ENCODE assay signal across 9 mouse cellular contexts in genomic region chr17:27960128-27961111, GRCm38 (mm10). TPM values are rescaled to one million over a fixed set of nuclear protein-coding genes. Genes with fewer than 3 reads are reported as not detected.
A peak's percentile ranks its signal among the peaks of the same experiment; 100 is the strongest.
DNase-seq lines count a peak whose midpoint lies in the region; ATAC-seq lines count a peak whose summit lies in the region.
"Had no signal": no experiment of that assay in that cellular context is flagged by ENCODE, and none has a peak within 500 bp of the region (broad histone marks: within the 10 kb centered on the region; RNA-seq: fewer than 3 reads in every experiment).

No protein-coding gene starts in this region.

- peaks cover 14% of the 10 kb centered on the region for H3K4me1 ChIP-seq in embryonic facial prominence, embryonic 14.5 days (ENCODE audit: control insufficient read depth, insufficient read depth, low read length)
- peaks cover 27% of the 10 kb centered on the region for H3K4me1 ChIP-seq in limb, embryonic 13.5 days

- WGBS in embryonic facial prominence, embryonic 14.5 days, result 42% methylated on average over 17 of the region's 21 CpGs
- WGBS in limb, embryonic 13.5 days, result 25% methylated on average over 20 of the region's 21 CpGs

- peak; percentile 35; the same call in 1 of the 2 replicates for ATAC-seq in embryonic facial prominence, embryonic 14.5 days (ENCODE audit: low read depth)
- no peak for ATAC-seq in limb, embryonic 13.5 days (ENCODE audit: low FRiP score, low read depth)

- peak overlapping the region; percentile 67 for H3K27ac ChIP-seq in embryonic facial prominence, embryonic 14.5 days (replicated peaks; ENCODE audit: low read depth, low read length)
- peak overlapping the region; percentile 39; the same call in 1 of the 2 replicates for H3K27ac ChIP-seq in limb, embryonic 13.5 days

- no peaks in the 10 kb centered on the region for H3K36me3 ChIP-seq in embryonic facial prominence, embryonic 14.5 days (ENCODE audit: control insufficient read depth, insufficient read depth, low read length)
- no peaks in the 10 kb centered on the region for H3K36me3 ChIP-seq in limb, embryonic 13.5 days

- H3K4me2 ChIP-seq in embryonic facial prominence, embryonic 14.5 days (ENCODE audit: low read depth, low read length), result peak overlapping the region; percentile 25; the same call in 1 of the 2 replicates
- peak overlapping the region; percentile 41 for H3K4me2 ChIP-seq in limb, embryonic 13.5 days (replicated peaks)
- H3K4me2 ChIP-seq: heart, embryonic 11.5 days had no signal

- H3K9me3 ChIP-seq in embryonic facial prominence, embryonic 14.5 days (ENCODE audit: control insufficient read depth, low read length), result no peaks in the 10 kb centered on the region
- no peaks in the 10 kb centered on the region for H3K9me3 ChIP-seq in limb, embryonic 13.5 days

- H3K27me3 ChIP-seq in embryonic facial prominence, embryonic 14.5 days (replicated peaks; ENCODE audit: control insufficient read depth, insufficient read depth, low read length), result no peaks in the 10 kb centered on the region
- H3K27me3 ChIP-seq in limb, embryonic 13.5 days, result no peaks in the 10 kb centered on the region

- no peak overlapping the region for H3K9ac ChIP-seq in embryonic facial prominence, embryonic 14.5 days (ENCODE audit: low read depth, low read length)
- H3K9ac ChIP-seq in limb, embryonic 13.5 days, result peak overlapping the region; percentile 52; the same call in 1 of the 2 replicates

- H3K4me3 ChIP-seq in embryonic facial prominence, embryonic 14.5 days (ENCODE audit: low read depth, low read length), result no peak overlapping the region
- peak overlapping the region; percentile 5; the same call in 1 of the 2 replicates for H3K4me3 ChIP-seq in limb, embryonic 13.5 days

- peak; percentile 47 for DNase-seq in cerebellum, adult 9-10 months
- DNase-seq in cerebellum, adult 11-12 months, result no peak
- peak; percentile 39 to 42 for DNase-seq in kidney, postnatal 36 days
- DNase-seq in kidney, adult 11 months, result no peak
- DNase-seq in embryonic facial prominence, embryonic 14.5 days (ENCODE audit: low spot score), result peak; percentile 79
- DNase-seq in adrenal gland, adult 2 months, result no peak
- no peak for DNase-seq in gastrocnemius, adult 18-20 months (ENCODE audit: low spot score)

RNA-seq across cellular contexts. Expression of gene Taf11, which starts 50.8 kb away (rescaled TPM):
- 56.6 and 57.9 TPM in 2 replicates for polyA plus RNA-seq in embryonic facial prominence, embryonic 14.5 days (2014; fragmentation: Nextera tagmentation; extraction: Ambion mirVana)
- polyA plus RNA-seq in limb, embryonic 13.5 days (2015; fragmentation: Nextera tagmentation; extraction: Ambion mirVana), result 81.0 and 90.6 TPM in 2 replicates
- total RNA-seq in adrenal gland, adult 2 months (2021), result 10 to 100 TPM; 17.7 to 30.9 TPM
- 7.4 and 8.3 TPM in 2 replicates for polyA plus RNA-seq in adrenal gland, adult 2 months (2012; rRNA removed)
- 10 to 100 TPM; 16.8 to 17.4 TPM for total RNA-seq in gastrocnemius, adult 18-20 months (2021)

RNA-seq across cellular contexts. Expression of gene Anks1, which starts 51.3 kb away (rescaled TPM):
- polyA plus RNA-seq in embryonic facial prominence, embryonic 14.5 days (2014; fragmentation: Nextera tagmentation; extraction: Ambion mirVana), result 14.2 and 15.9 TPM in 2 replicates
- 14.1 and 16.5 TPM in 2 replicates for polyA plus RNA-seq in limb, embryonic 13.5 days (2015; fragmentation: Nextera tagmentation; extraction: Ambion mirVana)
- 10 to 100 TPM; 23.5 to 24.9 TPM for total RNA-seq in adrenal gland, adult 2 months (2021)
- polyA plus RNA-seq in adrenal gland, adult 2 months (2012; rRNA removed), result 41.3 and 44.8 TPM in 2 replicates
- total RNA-seq in gastrocnemius, adult 18-20 months (2021), result 10 to 100 TPM; 10.2 to 11.0 TPM

Comparison
In these comparisons a context has a peak if more than half of its experiments do, and no peak if none do; other contexts are left out.
1. DNase-seq: peak in cerebellum, adult 9-10 months (single experiment), kidney, postnatal 36 days (2 of 2) and embryonic facial prominence, embryonic 14.5 days (single experiment); none in cerebellum, adult 11-12 months (single experiment), kidney, adult 11 months (single experiment), adrenal gland, adult 2 months (single experiment) and gastrocnemius, adult 18-20 months (single experiment).